Mouse (Mus musculus) hindbrain, postnatal 0 days (tissue): Measurements from ENCODE around the gene Ryr1. TPM values are rescaled to one million over a fixed set of nuclear protein-coding genes. Genes with fewer than 3 reads are reported as not detected.

Experiments
- ATAC-seq: fragments of 200-750 bp; cut with Nextera tagmentation; 2 replicates; pipeline ENCODE4 v1.8.0; 2017; ENCODE audit warnings: mild to moderate bottlenecking, moderate TSS enrichment, moderate library complexity
- DNase-seq: peaks from one replicate; pipeline ENCODE4 v3.0.0-alpha.2; 2015; ENCODE audit warnings: low spot score
- H3K27ac ChIP-seq: fragments of 300-500 bp; sonication (generic); 2 replicates; pipeline ENCODE4 v1.5.1; 2014; ENCODE audit warnings: mild to moderate bottlenecking
- H3K27me3 ChIP-seq: fragments of 300-500 bp; sonication (generic); 2 replicates; pipeline ENCODE4 v1.6.1; 2014; ENCODE audit warnings: low read length, mixed read lengths; ENCODE audit not compliant: insufficient read depth
- H3K36me3 ChIP-seq: fragments of 300-500 bp; sonication (generic); 2 replicates; pipeline ENCODE4 v1.6.1; 2014; ENCODE audit warnings: low read length, mixed read lengths; ENCODE audit not compliant: insufficient read depth
- H3K4me1 ChIP-seq: fragments of 300-500 bp; sonication (generic); 2 replicates; pipeline ENCODE4 v1.6.1; 2014; ENCODE audit warnings: antibody characterized with exemption, low read length, mixed read lengths; ENCODE audit not compliant: insufficient read depth
- H3K4me2 ChIP-seq: fragments of 300-500 bp; sonication (generic); 2 replicates; pipeline ENCODE4 v1.6.1; 2014; ENCODE audit warnings: low read depth, mild to moderate bottlenecking, low read length, moderate library complexity, mixed read lengths
- H3K4me3 ChIP-seq: fragments of 300-500 bp; sonication (generic); 2 replicates; pipeline ENCODE4 v1.5.1; 2014; ENCODE audit warnings: low read length
- H3K9ac ChIP-seq: fragments of 300-500 bp; sonication (generic); replicated peaks from 2 replicates; pipeline ENCODE4 v1.6.1; 2014; ENCODE audit warnings: mild to moderate bottlenecking, low read length, moderate library complexity, mixed read lengths
- H3K9me3 ChIP-seq: fragments of 300-500 bp; sonication (generic); 2 replicates; pipeline ENCODE4 v1.6.1; 2016; ENCODE audit warnings: low read length, mixed read lengths
- CTCF ChIP-seq: IDR thresholded peaks from 2 replicates; pipeline ENCODE4 v1.5.1; 2016; ENCODE audit warnings: antibody characterized with exemption, control low read depth, low read depth
- WGBS: fragments of 180-500 bp; shearing (Covaris S2); extraction: QIAGEN DNeasy Blood & Tissue Kit; methylation state at CpG from one replicate; pipeline ENCODE4 v1.1.7; 2014; 5-methylcytosine and 5-hydroxymethylcytosine counted together
- polyA plus RNA-seq: library from polyadenylated mRNA; unstranded; fragments of >200 nt; fragmentation: Nextera tagmentation; extraction: Ambion mirVana; gene quantifications from 2 replicates; pipeline ENCODE4 v1.2.1, GENCODE M21; 2015
- total RNA-seq: library from RNA; depleted of rRNA; stranded (reverse); fragments of >200 nt; gene quantifications from 2 replicates; pipeline ENCODE4 v1.2.3, GENCODE M21; 2014

Gene Ryr1
- total and polyA plus RNA-seq, 2 experiments from 2014 or later: 5.0 to 12.5 TPM

DNA sequence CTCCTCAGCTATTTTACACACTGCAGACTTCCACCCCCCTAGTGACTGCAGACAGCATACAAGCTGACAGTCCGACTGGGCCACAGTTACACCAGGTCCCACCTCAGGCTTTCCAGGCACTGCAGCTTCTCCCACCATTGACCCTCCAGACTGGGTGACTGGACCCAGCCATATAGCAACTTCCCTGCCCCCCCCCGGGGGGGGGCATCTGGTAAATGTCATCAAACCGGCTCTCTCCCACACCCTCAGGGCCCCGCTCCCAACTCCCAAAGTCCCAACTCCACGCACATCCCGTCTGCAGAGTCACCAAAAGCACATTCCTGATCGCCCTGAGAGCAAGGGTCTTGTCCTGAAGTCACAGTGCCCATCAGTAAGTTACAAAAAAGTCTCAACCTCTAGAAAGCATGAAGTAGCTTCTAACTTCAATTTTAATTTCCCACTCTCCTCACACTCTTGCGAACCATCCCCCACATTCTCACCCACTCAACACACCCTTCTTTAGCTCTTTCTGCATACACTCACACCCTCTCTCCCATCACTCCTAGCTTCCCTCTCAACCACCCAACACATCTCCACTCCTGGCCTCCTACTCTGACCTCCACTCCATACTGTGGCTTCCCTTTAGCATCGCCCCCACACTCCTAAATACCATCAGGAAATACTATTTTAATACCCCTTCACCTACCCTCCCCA, 164.5 kb downstream of the Ryr1 start:
- H3K27ac ChIP-seq: 0 out of 2 replicates have a peak overlapping the region, but pooled peaks have one; percentile 26
- ATAC-seq: no peak
- H3K4me1 ChIP-seq: peaks cover 20% of the 10 kb centered on the region
- H3K27me3 ChIP-seq: no peaks in the 10 kb centered on the region
- TF ChIP-seq CTCF: no peak
- DNase-seq: no peak
- H3K36me3 ChIP-seq: no peaks in the 10 kb centered on the region
- H3K9ac ChIP-seq: peak overlapping the region; percentile 92
- no peaks in the 10 kb centered on the region for H3K9me3 ChIP-seq
- H3K4me3 ChIP-seq: peak overlapping the region; percentile 97
- WGBS: 36% methylated on average over 9 of the region's 9 CpGs
- peak overlapping the region; percentile 83 for H3K4me2 ChIP-seq

DNA sequence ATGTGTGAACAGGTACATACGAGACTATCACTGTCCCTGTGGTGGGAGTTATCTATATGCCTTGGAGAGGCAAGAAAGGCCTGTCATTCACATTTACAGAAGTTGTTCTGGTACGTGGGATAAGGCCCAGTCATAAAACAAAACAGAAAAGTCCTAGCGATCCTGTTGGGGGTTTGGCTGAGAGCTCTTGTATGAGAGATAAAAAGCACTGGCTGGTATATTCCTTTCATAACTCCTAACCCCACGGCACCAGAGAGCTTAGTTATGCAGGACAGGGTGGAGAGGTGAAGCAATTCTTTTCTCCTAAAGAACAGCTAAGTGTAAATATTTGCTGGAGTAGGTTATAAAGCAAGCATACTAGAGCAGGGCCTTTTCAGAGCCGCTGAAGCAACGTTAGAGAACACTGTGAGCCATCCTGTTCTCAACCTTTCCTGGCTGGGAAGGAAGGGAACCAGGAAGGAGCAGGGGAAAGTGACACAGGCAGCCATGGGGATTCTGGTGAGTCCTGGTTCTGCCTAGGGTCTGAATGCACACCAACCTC, 165.4 kb downstream of the Ryr1 start:
- Histone ChIP-seq H3K9me3 (no peaks in the 10 kb centered on the region), H3K4me1 (peaks cover 20% of the 10 kb centered on the region), H3K9ac (peak overlapping the region; percentile 92; the same call in 1 of the 2 replicates), H3K4me3 (peak overlapping the region; percentile 97; the same call in 1 of the 2 replicates), H3K27me3 (no peaks in the 10 kb centered on the region), H3K4me2 (peak overlapping the region; percentile 83), H3K27ac (no peak overlapping the region), H3K36me3 (no peaks in the 10 kb centered on the region)
- ATAC-seq (no peak), DNase-seq (no peak)
- no peak for TF ChIP-seq CTCF
- 49% methylated on average over 6 of the region's 6 CpGs for WGBS

DNA sequence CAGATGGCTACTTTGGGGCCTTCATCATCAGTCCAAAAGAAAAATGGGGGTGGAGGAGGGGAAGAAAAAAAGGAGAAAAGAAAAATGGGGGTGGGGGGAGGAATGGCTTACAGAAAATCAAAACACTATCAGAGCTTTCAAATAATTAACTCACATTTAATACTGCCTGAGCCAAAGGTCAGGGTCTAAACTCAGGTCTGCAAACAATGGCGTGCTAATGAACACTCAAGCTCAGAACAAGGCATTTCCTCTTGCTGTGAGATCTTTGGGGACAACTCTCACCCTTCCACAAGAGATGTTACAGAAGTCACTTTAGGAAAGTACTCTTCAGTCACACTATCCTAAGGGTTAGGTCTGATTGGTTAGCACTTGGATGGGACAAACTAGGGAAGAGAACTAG, 166.2 kb downstream of the Ryr1 start:
- Histone ChIP-seq H3K27ac (no peak overlapping the region), H3K36me3 (no peaks in the 10 kb centered on the region), H3K4me3 (no peak overlapping the region), H3K4me2 (peak overlapping the region; percentile 83; the same call in 1 of the 2 replicates), H3K4me1 (peaks cover 23% of the 10 kb centered on the region), H3K9me3 (no peaks in the 10 kb centered on the region), H3K9ac (no peak overlapping the region), H3K27me3 (no peaks in the 10 kb centered on the region)
- DNase-seq (no peak), ATAC-seq (no peak)
- TF ChIP-seq CTCF: no peak
- WGBS: 69% methylated on average over 1 of the region's 1 CpGs

DNA sequence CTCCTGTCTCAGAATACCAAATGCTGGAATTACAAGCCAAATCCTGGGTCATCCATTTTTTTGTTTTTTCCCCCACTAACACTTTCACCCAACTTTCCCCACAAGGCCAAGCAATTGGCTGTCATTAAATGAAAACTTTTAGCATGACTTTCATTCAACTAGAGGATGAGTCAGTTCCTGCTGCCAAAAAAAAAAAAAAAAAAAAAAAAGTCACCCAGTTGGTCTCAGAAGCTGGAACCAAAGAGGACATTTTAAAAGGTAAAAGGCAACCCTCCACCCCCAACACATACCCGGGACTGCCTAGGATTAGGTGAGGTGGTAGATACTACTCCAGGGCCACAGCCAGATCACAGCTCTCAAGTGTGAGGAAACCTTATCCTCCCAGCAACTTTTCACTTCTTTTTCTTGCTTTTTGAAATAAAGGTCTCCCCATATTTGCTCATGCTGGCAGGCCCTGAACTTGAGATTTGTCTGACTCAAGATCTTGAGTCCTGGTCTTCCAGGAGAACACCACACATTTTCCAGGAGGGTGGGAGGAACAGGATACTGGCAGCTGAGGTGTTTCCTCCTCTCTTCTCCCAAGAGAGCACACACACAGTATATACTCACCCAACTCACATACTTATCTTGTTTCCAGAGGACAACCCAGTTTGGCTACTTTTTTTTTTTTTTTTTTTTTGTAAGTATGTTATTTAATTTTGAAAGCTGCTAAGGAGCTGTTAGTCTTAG, 166.8 kb downstream of the Ryr1 start:
- Histone ChIP-seq H3K9ac (no peak overlapping the region), H3K4me3 (no peak overlapping the region), H3K36me3 (no peaks in the 10 kb centered on the region), H3K4me2 (no peak overlapping the region), H3K4me1 (peaks cover 27% of the 10 kb centered on the region), H3K27ac (no peak overlapping the region), H3K9me3 (no peaks in the 10 kb centered on the region), H3K27me3 (no peaks in the 10 kb centered on the region)
- WGBS: 77% methylated on average over 1 of the region's 1 CpGs
- no peak for TF ChIP-seq CTCF
- no peak for DNase-seq
- ATAC-seq: no peak

- Histone ChIP-seq H3K27ac (no peak overlapping the region), H3K36me3 (no peaks in the 10 kb centered on the region), H3K4me1 (peaks cover 30% of the 10 kb centered on the region), H3K27me3 (no peaks in the 10 kb centered on the region), H3K9ac (no peak overlapping the region), H3K4me3 (no peak overlapping the region), H3K9me3 (no peaks in the 10 kb centered on the region), H3K4me2 (no peak overlapping the region)
- ATAC-seq (no peak), DNase-seq (no peak)
- WGBS: 77% methylated on average over 6 of the region's 6 CpGs
- no peak for TF ChIP-seq CTCF
Observed at GRCm38 (mm10) chr7:28957286-28957685, 167.7 kb downstream of the Ryr1 start.

DNA sequence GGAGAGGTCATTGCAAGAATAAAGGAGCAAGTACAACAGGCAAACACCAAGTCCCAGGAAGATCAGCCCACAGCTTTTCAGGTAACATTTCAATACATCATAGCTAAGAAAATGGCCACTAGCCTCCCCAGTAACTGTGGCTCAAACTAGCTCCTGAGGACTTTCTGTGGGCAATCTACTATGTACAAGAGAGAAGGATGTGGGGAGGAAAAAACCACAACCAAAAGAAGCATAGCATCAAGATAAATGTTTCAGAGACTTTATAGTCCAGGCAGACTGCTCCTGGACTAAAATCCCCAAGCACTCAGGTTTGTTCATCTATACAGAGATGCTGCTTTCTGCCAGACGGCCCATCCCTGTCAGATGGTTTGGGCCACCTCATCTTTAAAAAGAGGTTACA, 168.7 kb downstream of the Ryr1 start:
- H3K9me3 ChIP-seq: no peaks in the 10 kb centered on the region
- H3K27ac ChIP-seq: no peak overlapping the region
- DNase-seq (no peak), ATAC-seq (no peak)
- H3K27me3 ChIP-seq: no peaks in the 10 kb centered on the region
- TF ChIP-seq CTCF: no peak
- no peaks in the 10 kb centered on the region for H3K36me3 ChIP-seq
- 97% methylated on average over 1 of the region's 1 CpGs for WGBS
- no peak overlapping the region for H3K4me2 ChIP-seq
- H3K4me3 ChIP-seq: no peak overlapping the region
- H3K9ac ChIP-seq: no peak overlapping the region
- H3K4me1 ChIP-seq: peaks cover 32% of the 10 kb centered on the region
